Mouse (Mus musculus): Measurements from ENCODE around the gene Acsf2.

DNA sequence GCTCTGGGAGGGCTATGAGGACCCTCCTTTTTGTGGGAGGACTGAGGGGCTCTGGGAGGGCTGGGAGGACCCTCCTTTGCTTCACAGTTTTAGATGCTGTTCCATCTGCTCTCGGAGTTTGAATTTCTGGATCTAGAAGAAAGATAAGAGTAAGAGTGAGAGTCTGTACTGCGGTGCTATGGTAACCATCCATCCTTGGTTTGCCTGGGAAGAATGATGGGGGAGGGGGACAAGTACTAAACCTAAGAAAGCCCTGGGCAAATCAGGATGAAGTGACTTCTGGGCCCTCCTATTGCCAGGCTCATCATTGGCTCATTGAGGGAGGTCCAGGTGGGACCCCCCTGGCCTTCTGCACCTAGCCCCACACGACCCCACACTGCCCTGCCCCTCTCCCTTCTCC lies 43.4 kb downstream of the Acsf2 start:
- no peak for TF ChIP-seq POLR2A (IDR thresholded peaks at IDR 0.05; ENCODE audit: borderline replicate concordance, extremely low read depth, insufficient read depth, insufficient read length, poor library complexity, severe bottlenecking)
- TF ChIP-seq CTCF (IDR thresholded peaks at IDR 0.05; ENCODE audit: borderline replicate concordance, extremely low read depth, insufficient read depth, insufficient read length), result no peak
